Mouse (Mus musculus) ES-Bruce4 (cell line): ENCODE measurements at regions not wholly inside any gene's neighbourhood (a gene's known extent, or its start where the extent isn't known, plus 50 kb on each side); places are given as distances from the start of the nearest gene placed in this dataset.

Source experiments
- CTCF ChIP-seq: IDR thresholded peaks from one replicate; pipeline ENCODE4 v1.8.1; 2011; ENCODE audit warnings: low read depth, low read length
- EP300 ChIP-seq: IDR thresholded peaks from 2 replicates; pipeline ENCODE4 v1.6.1; 2011; ENCODE audit warnings: low read depth, low read length; ENCODE audit not compliant: insufficient read depth
- POLR2A ChIP-seq: IDR thresholded peaks from one replicate; pipeline ENCODE4 v1.8.1; 2011; ENCODE audit warnings: low read length; ENCODE audit not compliant: insufficient read depth

- no peak for TF ChIP-seq CTCF
- no peak for TF ChIP-seq EP300
- no peak for TF ChIP-seq POLR2A
Measured at GRCm38 (mm10) chr12:106273591-106273990, 263.6 kb downstream of the Vrk1 start.
